Mouse (Mus musculus) embryo, embryonic 11.5 days (tissue): ENCODE data around the gene Gcnt2.
"Not testable (repeated sequence)": the region's sequence is repeated elsewhere in the genome, so short reads cannot be mapped to it uniquely, and the experiment has no call there.

Source experiments
- DNase-seq: peaks from one replicate; pipeline ENCODE4 v3.0.0-alpha.2; 2012; ENCODE audit warnings: low read depth, low spot score

Gcnt2 gene

DNA sequence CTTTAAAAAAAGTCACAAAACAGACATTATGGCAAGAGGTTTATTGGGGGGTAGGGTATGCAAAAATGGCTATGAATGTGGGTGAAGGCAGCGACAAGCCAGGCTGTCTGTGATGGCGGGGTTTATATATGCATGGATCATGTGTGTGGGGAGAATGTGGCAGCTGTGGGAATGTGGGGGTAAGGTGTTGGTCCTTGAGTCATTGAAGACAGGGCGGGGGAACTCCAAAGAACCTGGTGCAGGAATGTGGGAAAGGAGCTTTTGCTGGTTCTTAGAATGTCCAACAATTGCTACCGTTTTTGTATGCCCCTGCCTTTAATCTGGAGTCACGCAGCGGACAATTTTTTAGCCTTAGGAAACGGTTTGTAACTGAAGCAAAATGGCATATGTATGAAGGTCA is 44.5 kb downstream of the Gcnt2 start:
- DNase-seq, result no peak

- no peak for DNase-seq
Observed at GRCm38 (mm10) chr13:40906528-40906927, 47.0 kb downstream of the Gcnt2 start.

- no peak for DNase-seq
Observed at GRCm38 (mm10) chr13:40907274-40907673, 47.7 kb downstream of the Gcnt2 start.

DNA sequence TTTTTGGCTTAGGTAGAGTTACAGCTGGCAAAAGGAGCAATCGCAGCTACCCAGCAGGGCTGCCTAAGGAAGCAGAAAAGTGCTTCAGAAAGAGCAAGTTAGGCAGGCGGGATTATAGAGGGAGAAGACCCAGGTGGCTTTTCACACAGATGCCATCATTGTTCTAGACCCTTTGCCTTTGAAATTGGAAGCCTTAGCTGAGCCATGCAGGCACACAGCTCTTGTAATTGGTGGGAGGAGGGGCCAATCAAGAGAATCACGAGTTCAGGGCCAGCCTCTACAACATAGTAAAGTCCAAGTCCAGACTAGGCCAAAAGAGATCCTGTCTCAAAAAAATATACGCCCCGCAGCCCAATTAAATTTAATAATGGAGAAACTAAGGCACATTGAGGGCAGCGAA is 48.5 kb downstream of the Gcnt2 start:
- DNase-seq, result no peak

DNA sequence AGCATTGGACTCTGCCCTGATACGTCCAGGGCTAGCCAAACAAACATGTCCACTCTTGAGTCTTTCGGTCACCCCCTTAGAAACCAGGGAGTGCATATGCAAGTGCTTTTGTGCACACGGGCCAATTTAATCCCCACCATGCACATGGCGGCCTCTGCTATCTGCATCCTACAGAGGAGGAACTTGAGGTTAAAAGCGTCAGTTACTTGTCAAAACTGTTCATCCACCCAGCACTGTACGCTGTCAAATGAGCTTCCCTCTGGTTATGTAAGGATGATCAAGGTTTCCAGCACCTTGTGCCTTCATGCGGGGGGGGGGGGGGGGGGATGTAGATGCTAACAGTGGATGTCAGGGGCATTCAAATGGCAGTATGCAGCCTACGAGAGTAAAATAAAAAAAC is 49.5 kb downstream of the Gcnt2 start:
- DNase-seq, result no peak

DNA sequence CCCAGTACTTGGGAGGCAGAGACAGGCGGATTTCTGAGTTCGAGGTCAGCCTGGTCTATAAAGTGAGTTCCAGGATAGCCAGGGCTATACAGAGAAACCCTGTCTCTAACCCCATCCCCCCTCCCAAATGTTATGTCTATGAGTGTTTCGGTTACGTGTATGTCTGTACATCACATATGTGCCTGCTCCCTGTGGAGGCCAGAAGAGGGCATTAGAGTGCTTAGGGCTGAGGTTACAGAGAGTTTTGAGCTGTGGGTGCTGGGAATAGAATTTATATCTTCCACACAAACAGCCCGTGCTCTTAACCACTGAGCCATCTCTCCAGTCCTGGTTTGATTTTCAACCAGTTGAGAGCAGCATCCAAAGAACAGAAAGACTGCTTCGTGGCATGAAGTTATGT is 50.5 kb downstream of the Gcnt2 start:
- no peak for DNase-seq

- no peak for DNase-seq
Observed at GRCm38 (mm10) chr13:40911951-40912350, 52.4 kb downstream of the Gcnt2 start.

GRCm38 (mm10) chr13:40913395-40914018 is 54.0 kb downstream of the Gcnt2 start:
- DNase-seq, result no peak

GRCm38 (mm10) chr13:40914053-40914585 is 54.6 kb downstream of the Gcnt2 start:
- DNase-seq, result no peak

DNA sequence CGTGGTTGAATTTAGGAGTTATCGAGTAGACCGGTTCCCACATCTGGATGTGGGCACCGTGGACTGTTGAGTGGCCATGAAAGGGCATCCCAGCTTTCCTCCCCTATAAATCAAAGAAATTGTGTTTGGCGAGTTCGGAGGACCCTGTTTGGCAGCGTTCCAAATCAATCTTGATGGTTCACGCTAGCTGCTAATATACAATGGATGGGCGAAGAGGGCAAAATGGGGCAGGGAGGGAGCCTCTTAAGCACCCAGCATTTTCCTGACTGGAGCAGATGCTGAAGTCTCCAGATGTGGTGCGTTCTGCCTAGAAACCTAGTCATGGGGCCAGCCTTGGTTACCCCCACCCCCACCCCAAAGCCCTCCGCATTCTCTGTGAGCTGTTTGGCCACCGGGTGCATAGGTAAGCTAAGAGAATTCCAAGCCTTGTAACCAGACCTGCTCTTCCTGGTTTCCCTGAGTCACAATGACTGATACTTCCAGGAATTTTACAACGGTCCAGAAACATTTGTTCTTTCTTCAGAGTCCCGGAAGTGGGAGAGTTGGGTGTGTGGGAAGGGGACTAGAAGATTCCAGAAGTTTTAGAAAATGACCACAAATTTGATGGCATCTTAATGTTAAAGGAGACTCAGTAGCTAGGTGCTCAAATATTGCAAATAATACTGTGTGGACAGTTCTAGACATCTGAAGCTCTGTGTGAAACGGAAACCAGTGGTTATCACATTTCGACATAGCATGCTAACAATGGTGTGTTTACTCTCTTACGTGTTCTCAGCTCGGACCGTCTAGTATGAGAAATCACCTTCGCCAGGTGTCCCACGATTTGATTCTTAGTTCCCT is 57.0 kb downstream of the Gcnt2 start:
- DNase-seq, result no peak

GRCm38 (mm10) chr13:40917161-40918091 is 57.9 kb downstream of the Gcnt2 start:
- DNase-seq, result no peak

GRCm38 (mm10) chr13:40921326-40922059 is 61.9 kb downstream of the Gcnt2 start:
- DNase-seq, result no peak

DNA sequence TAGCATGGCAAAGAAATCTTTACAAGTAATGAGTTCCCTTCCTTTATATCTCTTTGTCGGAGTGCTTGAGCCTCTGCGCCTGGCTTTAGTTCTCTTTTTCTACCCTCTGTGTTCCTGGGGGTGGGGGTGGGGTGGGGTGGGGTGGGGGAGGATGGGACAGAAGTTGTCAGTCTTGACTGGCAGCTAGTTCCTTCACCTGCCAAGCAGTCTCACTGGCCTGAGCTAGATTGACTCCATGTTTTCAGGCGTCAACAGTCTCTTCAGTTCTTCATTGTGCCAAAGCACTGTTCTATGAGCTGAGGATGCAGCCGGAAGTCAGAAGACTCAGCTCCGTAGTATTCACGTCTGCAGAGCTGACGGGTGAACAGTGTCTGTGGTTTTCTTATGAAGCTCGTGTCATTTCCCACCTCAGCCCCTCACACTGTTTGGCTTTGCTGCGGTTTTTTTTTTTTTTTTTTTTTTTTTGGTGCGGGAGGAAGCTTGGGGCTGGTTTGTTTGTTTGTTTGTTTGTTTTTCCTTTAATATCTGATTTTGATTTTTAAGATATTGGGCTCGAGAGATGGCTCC is 62.8 kb downstream of the Gcnt2 start:
- DNase-seq, result no peak

DNA sequence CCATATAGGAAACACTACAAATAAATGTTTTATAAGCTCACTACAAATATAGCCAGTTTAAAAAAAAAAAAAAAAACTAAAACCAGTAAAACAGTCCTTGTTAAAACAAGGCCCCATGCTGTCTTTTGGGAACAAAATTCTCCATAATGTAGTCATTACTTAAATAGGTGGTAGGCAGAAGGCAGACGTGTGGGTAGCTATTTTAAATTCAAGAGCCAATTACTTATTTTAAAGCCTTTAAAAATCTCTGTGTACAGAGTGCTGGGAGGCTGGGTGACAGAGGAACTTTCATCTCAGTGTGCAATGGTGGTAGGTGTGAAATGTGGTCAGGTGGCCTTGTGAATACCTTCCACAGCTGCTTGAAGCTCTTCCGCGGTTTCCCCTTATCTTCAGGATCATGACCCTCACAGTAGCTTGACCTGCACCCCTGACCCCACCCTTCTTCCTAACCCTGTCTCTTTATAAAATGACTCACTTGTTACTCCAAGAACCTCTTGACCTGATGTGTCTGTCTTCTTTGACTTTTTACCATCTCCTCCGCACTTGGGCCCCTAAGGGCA is 64.3 kb downstream of the Gcnt2 start:
- DNase-seq, result no peak

DNA sequence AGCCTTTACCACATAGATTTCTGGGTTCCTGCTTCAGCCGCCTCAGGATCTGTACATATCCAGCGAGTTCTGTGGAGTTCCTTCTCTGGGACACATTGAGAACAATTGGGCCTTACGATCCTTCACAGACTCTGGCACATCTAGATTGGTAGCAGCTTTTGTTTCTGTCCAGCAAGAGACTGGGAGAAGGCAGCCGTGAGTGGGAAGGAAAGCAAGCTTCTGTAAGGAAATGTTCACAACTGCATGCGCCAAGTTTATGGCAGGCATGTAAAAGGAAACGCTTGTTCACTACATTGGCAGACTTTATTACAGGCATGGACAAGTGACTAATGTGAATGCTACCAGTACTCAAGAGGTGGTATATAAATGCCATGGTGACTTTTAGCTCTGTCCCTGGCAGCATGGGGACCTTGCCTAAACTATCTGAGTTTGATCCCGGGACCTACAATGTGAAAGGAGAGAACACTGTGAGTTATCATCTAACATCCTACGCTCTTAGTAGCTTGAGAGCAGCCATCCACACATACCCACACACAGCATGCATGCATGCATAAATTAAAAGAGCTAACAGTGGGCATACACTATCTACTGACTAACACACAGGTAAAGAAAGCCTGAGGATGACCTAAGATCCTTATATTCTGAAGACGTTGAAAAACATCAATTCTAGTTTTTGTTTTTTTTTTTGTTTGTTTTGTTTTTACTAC is 68.8 kb downstream of the Gcnt2 start:
- DNase-seq, result no peak

DNA sequence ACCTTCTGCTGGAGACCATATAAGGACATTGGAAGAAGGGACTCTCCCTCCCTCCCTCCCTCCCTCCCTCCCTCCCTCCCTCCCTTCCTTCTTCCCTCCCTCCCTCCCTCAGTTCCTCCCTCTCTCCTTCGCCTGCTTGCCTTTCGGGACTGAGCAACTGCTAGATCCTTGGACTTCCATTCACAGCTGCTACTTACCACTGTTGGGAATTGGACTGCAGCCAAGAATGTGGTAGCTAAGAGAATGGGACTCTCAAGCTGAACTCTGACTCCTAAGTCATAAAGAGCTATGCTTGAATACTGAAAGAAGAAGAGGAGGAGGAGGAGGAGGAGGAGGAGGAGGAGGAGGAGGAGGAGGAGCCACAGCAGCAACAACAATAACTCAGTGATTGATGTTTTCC is 72.3 kb downstream of the Gcnt2 start:
- DNase-seq, result not testable (repeated sequence)

GRCm38 (mm10) chr13:40932573-40932972 is 73.0 kb downstream of the Gcnt2 start:
- no peak for DNase-seq

GRCm38 (mm10) chr13:40934341-40934740 is 74.8 kb downstream of the Gcnt2 start:
- DNase-seq, result no peak

DNA sequence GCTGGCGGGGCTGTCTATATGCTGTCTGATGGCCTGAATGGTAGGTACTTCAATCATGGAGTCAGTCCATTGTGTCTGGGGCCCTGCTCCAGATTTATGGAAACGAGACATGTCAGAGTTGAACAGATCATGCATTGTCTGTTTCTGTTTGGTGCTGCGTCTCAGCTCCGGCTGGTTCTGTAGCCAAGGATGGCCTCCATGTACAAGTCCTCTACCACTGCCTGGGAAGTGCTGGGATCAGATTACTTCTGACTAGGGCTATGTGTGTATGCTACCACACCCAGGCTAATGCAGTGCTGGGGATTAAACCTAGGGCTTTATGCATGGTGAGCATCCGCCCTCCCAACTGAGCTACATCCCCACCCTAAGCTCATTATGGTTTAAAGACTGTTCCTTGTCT is 78.0 kb downstream of the Gcnt2 start:
- DNase-seq, result no peak
